Mouse (Mus musculus): Measurements from ENCODE around the gene Med18. TPM values are rescaled to one million over a fixed set of nuclear protein-coding genes. Genes with fewer than 3 reads are reported as not detected.

Med18 gene
- 3.0 TPM for polyA plus RNA-seq (2014; fragmentation: Illumina TruSeq; extraction: RNeasy Lipid Tissue Mini Kit (QIAGEN cat#74804); ENCODE audit: low read depth, low replicate concordance)

GRCm38 (mm10) chr4:132463430-132464254, at the start of gene Med18:
Gene Med18, minus strand, starts transcription at chr4:132463921.

GRCm38 (mm10) chr4:132510352-132510798, 46.7 kb upstream of the Med18 start, which contains the start of gene Sesn2:
Gene Sesn2, minus strand, starts transcription at chr4:132510501.

GRCm38 (mm10) chr4:132421923-132422782, 41.6 kb downstream of the Med18 start, which contains the start of gene Phactr4:
Gene Phactr4, minus strand, starts transcription at chr4:132422489.

Other genes starting within 250 kb of the Med18 start
- 7.3 TPM for gene Gmeb1, start 202.3 kb downstream of the Med18 start, polyA plus RNA-seq (2014; fragmentation: Illumina TruSeq; extraction: RNeasy Lipid Tissue Mini Kit (QIAGEN cat#74804); ENCODE audit: low read depth, low replicate concordance)
- gene Taf12, start 189.5 kb downstream of the Med18 start, polyA plus RNA-seq (2014; fragmentation: Illumina TruSeq; extraction: RNeasy Lipid Tissue Mini Kit (QIAGEN cat#74804); ENCODE audit: low read depth, low replicate concordance), result 21.5 TPM
- gene Rab42, start 160.5 kb downstream of the Med18 start, polyA plus RNA-seq (2014; fragmentation: Illumina TruSeq; extraction: RNeasy Lipid Tissue Mini Kit (QIAGEN cat#74804); ENCODE audit: low read depth, low replicate concordance), result not detected
- 10.3 TPM for gene Trnau1ap, start 134.4 kb downstream of the Med18 start, polyA plus RNA-seq (2014; fragmentation: Illumina TruSeq; extraction: RNeasy Lipid Tissue Mini Kit (QIAGEN cat#74804); ENCODE audit: low read depth, low replicate concordance)
- gene Rcc1, start 110.3 kb downstream of the Med18 start, polyA plus RNA-seq (2014; fragmentation: Illumina TruSeq; extraction: RNeasy Lipid Tissue Mini Kit (QIAGEN cat#74804); ENCODE audit: low read depth, low replicate concordance), result 7.5 TPM
- gene Phactr4, start 41.4 kb downstream of the Med18 start, polyA plus RNA-seq (2014; fragmentation: Illumina TruSeq; extraction: RNeasy Lipid Tissue Mini Kit (QIAGEN cat#74804); ENCODE audit: low read depth, low replicate concordance), result 33.6 TPM
- gene Sesn2, start 46.6 kb upstream of the Med18 start, polyA plus RNA-seq (2014; fragmentation: Illumina TruSeq; extraction: RNeasy Lipid Tissue Mini Kit (QIAGEN cat#74804); ENCODE audit: low read depth, low replicate concordance), result 0.79 TPM
- 336 TPM for gene Atpif1, start 69.7 kb upstream of the Med18 start, polyA plus RNA-seq (2014; fragmentation: Illumina TruSeq; extraction: RNeasy Lipid Tissue Mini Kit (QIAGEN cat#74804); ENCODE audit: low read depth, low replicate concordance)
- 198 TPM for gene Dnajc8, start 71.6 kb upstream of the Med18 start, polyA plus RNA-seq (2014; fragmentation: Illumina TruSeq; extraction: RNeasy Lipid Tissue Mini Kit (QIAGEN cat#74804); ENCODE audit: low read depth, low replicate concordance)
- 1.8 TPM for gene Ptafr, start 100.1 kb upstream of the Med18 start, polyA plus RNA-seq (2014; fragmentation: Illumina TruSeq; extraction: RNeasy Lipid Tissue Mini Kit (QIAGEN cat#74804); ENCODE audit: low read depth, low replicate concordance)
- 31.7 TPM for gene Eya3, start 175.1 kb upstream of the Med18 start, polyA plus RNA-seq (2014; fragmentation: Illumina TruSeq; extraction: RNeasy Lipid Tissue Mini Kit (QIAGEN cat#74804); ENCODE audit: low read depth, low replicate concordance)

All from sigmoid colon, adult 10 weeks (tissue).